Mouse (Mus musculus): ENCODE results near the gene Pom121l2. TPM values are rescaled to one million over a fixed set of nuclear protein-coding genes. Genes with fewer than 3 reads are reported as not detected.

Gene Pom121l2
- total RNA-seq, 1 experiment from 2014 or later: not detected

DNA sequence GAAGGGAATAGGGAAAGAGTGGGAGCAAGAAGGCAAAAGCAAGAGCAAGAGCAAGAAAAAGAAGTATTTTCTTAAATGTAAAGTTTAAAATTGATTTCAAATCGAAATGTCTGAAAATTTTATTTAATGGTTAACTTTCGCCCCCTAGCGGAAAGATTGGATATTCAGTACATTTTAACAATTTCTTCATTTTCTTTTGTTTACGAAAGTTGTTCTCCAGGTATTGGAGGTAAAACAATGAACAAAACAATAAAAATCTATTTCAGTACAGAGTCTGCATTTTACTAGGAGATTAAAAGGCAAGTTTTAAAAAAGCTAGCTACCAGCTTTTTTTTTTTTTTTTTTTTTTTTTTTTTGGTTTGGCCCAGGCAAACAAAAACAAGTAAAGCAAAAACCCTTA, 49.5 kb downstream of the Pom121l2 start:
- ATAC-seq (replicated peaks in 1 of 2; ENCODE audit: insufficient read depth in 1 of 2, low FRiP score in 2 of 2, low TSS enrichment in 1 of 2, low read depth in 1 of 2, poor library complexity in 2 of 2, severe bottlenecking in 2 of 2): no peak

DNA sequence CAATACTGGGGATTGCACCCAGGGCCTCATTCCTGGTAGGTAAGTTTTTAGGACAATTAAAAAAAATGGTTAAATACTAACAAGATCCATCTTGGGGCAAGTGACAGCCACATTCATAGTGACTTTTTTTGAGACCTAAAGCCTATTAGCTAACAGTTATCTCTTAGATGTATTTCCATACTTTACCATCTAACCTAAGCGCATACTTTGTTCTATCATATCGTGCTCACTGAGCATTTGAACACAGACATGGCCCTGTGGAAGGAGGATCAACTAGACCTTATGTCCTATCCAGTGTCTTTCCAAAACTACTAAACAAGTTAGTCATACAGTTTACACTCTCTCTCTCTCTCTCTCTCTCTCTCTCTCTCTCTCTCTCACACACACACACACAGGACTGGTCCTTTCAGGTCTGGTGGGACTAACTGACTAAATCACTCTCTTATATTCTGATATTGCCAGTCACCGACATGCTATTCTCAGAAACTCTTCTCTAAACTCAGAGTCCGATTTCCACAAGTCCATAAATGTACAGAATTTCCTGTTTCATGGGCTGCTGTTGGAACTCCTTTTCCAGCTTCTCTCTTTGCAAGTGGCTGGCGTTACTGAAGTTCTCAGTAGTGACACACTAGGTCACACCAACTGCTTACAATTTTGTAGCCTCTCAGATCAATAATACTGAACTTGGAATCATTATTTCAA, 52.9 kb downstream of the Pom121l2 start:
- ATAC-seq (replicated peaks in 1 of 2; ENCODE audit: insufficient read depth in 1 of 2, low FRiP score in 2 of 2, low TSS enrichment in 1 of 2, low read depth in 1 of 2, poor library complexity in 2 of 2, severe bottlenecking in 2 of 2): no peak

GRCm38 (mm10) chr13:22034443-22035266, 53.7 kb downstream of the Pom121l2 start:
- ATAC-seq (replicated peaks in 1 of 2; ENCODE audit: insufficient read depth in 1 of 2, low FRiP score in 2 of 2, low TSS enrichment in 1 of 2, low read depth in 1 of 2, poor library complexity in 2 of 2, severe bottlenecking in 2 of 2): no peak

DNA sequence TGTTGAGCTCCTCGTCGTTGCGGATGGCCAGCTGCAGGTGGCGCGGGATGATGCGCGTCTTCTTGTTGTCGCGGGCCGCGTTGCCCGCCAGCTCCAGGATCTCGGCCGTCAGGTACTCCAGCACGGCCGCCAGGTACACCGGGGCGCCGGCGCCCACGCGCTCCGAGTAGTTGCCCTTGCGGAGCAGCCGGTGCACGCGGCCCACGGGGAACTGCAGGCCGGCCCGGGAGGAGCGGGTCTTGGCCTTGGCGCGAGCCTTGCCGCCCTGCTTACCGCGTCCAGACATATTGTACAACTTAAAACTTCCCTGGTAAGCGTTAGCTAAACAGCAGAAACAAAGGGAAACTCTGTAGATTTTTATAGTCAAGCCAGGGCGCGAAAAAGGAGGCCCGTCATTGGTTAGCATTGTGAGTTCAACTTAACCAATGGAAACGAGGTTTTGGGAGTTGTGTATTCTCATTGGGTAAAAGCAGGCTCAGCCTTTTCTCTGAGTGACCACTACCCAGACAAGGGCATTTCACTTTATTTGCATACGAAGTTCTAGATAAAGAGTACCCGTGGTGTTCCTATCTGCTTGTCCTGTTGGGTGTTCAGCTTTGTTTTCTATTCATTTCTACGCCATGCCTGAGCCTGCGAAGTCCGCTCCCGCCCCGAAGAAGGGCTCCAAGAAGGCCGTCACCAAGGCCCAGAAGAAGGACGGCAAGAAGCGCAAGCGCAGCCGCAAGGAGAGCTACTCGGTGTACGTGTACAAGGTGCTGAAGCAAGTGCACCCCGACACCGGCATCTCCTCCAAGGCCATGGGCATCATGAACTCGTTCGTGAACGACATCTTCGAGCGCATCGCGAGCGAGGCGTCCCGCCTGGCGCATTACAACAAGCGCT, 54.5 kb downstream of the Pom121l2 start, which contains the start of the genes Hist1h2ah and Hist1h2bk:
TSS of gene Hist1h2ah (minus strand) at position 302 of the 882 bp plus-strand sequence.
TSS of gene Hist1h2bk (plus strand) at position 604 of the 882 bp plus-strand sequence.
- peak; percentile 95 to 98 for ATAC-seq (replicated peaks in 1 of 2; ENCODE audit: insufficient read depth in 1 of 2, low FRiP score in 2 of 2, low TSS enrichment in 1 of 2, low read depth in 1 of 2, poor library complexity in 2 of 2, severe bottlenecking in 2 of 2)

DNA sequence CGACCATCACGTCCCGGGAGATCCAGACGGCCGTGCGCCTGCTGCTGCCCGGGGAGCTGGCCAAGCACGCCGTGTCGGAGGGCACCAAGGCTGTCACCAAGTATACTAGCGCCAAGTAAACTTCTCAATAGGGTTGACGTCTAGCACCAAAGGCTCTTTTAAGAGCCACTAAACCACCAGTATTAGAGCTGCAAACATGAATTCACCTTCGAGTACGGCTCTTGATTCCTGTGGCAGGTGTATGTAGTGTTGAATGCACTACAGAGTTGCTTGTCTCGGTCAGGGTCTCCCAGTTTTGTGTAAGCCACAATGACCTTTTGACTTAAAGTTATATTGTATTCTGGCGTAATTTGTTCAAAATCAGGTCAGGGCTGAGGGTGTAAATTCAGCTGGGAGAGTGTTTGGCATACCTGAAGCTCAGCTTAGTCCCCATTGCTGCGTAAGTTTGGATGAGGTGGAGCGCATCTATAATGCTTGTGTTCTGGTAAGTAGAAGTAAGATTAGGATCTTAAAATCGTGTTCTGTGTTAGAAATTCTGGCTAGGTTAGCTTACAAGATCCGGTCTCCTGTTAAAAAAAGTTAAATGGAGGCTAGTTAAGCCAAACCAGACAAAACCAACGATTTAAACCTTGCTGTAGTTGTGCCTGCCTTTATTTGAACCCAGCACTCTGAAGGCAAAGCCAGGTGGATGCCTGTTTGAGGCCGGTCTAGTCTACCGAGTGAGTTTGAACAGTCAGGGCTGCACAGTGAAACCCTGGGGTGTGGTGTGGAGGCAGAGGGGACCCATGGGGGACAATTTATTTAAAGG, 55.4 kb downstream of the Pom121l2 start:
- ATAC-seq (replicated peaks in 1 of 2; ENCODE audit: insufficient read depth in 1 of 2, low FRiP score in 2 of 2, low TSS enrichment in 1 of 2, low read depth in 1 of 2, poor library complexity in 2 of 2, severe bottlenecking in 2 of 2): peak in 1 of 2 experiments; percentile 10; a peak in 1 of 4 replicates

- no peak for ATAC-seq (replicated peaks in 1 of 2; ENCODE audit: insufficient read depth in 1 of 2, low FRiP score in 2 of 2, low TSS enrichment in 1 of 2, low read depth in 1 of 2, poor library complexity in 2 of 2, severe bottlenecking in 2 of 2)
Measured at GRCm38 (mm10) chr13:22036986-22037385, 56.0 kb downstream of the Pom121l2 start.

DNA sequence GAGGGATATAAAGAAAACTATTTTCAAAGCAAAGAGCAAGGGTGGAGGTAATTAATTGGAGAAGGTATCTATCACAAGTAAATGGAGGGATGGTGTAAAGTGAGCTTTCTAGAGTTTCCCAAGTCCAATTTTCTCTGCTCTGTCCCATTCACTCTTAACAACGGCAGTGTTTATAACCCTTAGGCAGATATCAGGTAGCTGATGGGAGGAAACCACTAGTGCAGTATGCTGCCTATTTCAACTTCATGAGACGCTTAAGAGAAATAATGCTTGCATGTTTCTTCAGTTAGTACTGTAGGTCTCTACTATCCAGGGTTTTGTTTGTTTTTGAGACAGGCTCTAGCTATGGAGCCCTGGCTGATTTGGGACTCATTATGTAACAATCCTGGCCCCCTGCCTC, 56.4 kb downstream of the Pom121l2 start:
- no peak for ATAC-seq (replicated peaks in 1 of 2; ENCODE audit: insufficient read depth in 1 of 2, low FRiP score in 2 of 2, low TSS enrichment in 1 of 2, low read depth in 1 of 2, poor library complexity in 2 of 2, severe bottlenecking in 2 of 2)

Other genes with a start within 250 kb of the Pom121l2 start
- gene Hist1h4j, start 246.1 kb upstream of the Pom121l2 start, total RNA-seq (2017): 134 and 252 TPM in 2 replicates
- gene Hist1h4k, start 230.7 kb upstream of the Pom121l2 start, total RNA-seq (2017): 1,343 and 1,971 TPM in 2 replicates
- 437 and 599 TPM in 2 replicates for gene Hist1h2ak, start 227.4 kb upstream of the Pom121l2 start, total RNA-seq (2017)
- gene Hist1h2bn, start 227.1 kb upstream of the Pom121l2 start, total RNA-seq (2017): 843 and 1,062 TPM in 2 replicates
- 487 and 689 TPM in 2 replicates for gene Hist1h1b, start 200.6 kb upstream of the Pom121l2 start, total RNA-seq (2017)
- gene Hist1h3i, start 197.8 kb upstream of the Pom121l2 start, total RNA-seq (2017): 102 and 199 TPM in 2 replicates
- gene Hist1h2an, start 194.0 kb upstream of the Pom121l2 start, total RNA-seq (2017): 238 and 317 TPM in 2 replicates
- 17.5 and 24.0 TPM in 2 replicates for gene Hist1h2bp, start 193.7 kb upstream of the Pom121l2 start, total RNA-seq (2017)
- gene Hist1h2bq, start 171.0 kb upstream of the Pom121l2 start, total RNA-seq (2017): 25.5 and 234 TPM in 2 replicates
- not detected in 2 replicates for gene Hist1h2ao, start 170.7 kb upstream of the Pom121l2 start, total RNA-seq (2017)
- gene Hist1h4m, start 169.4 kb upstream of the Pom121l2 start, total RNA-seq (2017): 1,005 and 2,128 TPM in 2 replicates
- 608 and 1,167 TPM in 2 replicates for gene Hist1h4n, start 149.0 kb upstream of the Pom121l2 start, total RNA-seq (2017)
- gene Hist1h2ap, start 147.7 kb upstream of the Pom121l2 start, total RNA-seq (2017): 2,322 and 2,497 TPM in 2 replicates
- 126 and 348 TPM in 2 replicates for gene Hist1h2br, start 147.5 kb upstream of the Pom121l2 start, total RNA-seq (2017)
- gene Zfp184, start 36.1 kb upstream of the Pom121l2 start, total RNA-seq (2017): 18.3 and 26.9 TPM in 2 replicates
- gene Prss16, start 28.5 kb downstream of the Pom121l2 start, total RNA-seq (2017): 0.84 and 1.1 TPM in 2 replicates
- 573 and 874 TPM in 2 replicates for gene Hist1h2ah, start 54.4 kb downstream of the Pom121l2 start, total RNA-seq (2017)
- 735 and 845 TPM in 2 replicates for gene Hist1h2bk, start 54.7 kb downstream of the Pom121l2 start, total RNA-seq (2017)
- gene Hist1h4i, start 60.2 kb downstream of the Pom121l2 start, total RNA-seq (2017): 41.9 and 76.5 TPM in 2 replicates
- gene Hist1h2ag, start 61.8 kb downstream of the Pom121l2 start, total RNA-seq (2017): 548 and 583 TPM in 2 replicates
- gene Hist1h2bj, start 62.0 kb downstream of the Pom121l2 start, total RNA-seq (2017): 212 and 356 TPM in 2 replicates
- not detected in 2 replicates for gene Vmn1r188, start 103.2 kb downstream of the Pom121l2 start, total RNA-seq (2017)
- gene Vmn1r189, start 124.6 kb downstream of the Pom121l2 start, total RNA-seq (2017): not detected in 2 replicates
- gene Vmn1r191, start 202.8 kb downstream of the Pom121l2 start, total RNA-seq (2017): not detected in 2 replicates
- gene Vmn1r192, start 209.9 kb downstream of the Pom121l2 start, total RNA-seq (2017): not detected in 2 replicates
- not detected in 2 replicates for gene Vmn1r193, start 242.0 kb downstream of the Pom121l2 start, total RNA-seq (2017)